Mouse (Mus musculus): ENCODE measurements around the gene Clcnka.

Gene Clcnka

DNA sequence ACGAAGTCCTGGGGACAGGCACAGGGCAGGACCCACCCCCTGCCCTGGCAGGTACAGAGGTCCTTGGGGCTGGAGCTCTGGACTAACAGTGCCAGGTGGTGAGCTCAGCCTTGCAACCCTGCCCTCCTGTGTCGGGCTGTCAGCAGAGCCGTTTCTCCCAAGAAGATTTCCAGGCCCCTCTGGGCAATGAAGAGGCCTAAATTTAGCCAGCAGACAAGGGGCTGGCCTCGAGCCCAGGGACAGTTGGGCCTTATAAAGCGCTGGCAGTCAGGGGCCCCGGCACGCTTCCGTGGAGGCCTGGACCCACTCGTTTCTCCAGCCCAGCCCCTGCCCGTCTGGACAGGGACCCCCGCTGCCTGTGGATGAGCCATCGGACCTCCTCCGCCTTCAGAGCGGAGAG lies 22.9 kb upstream of the Clcnka start:
- DNase-seq (ENCODE audit: low read depth, low spot score), result no peak

DNA sequence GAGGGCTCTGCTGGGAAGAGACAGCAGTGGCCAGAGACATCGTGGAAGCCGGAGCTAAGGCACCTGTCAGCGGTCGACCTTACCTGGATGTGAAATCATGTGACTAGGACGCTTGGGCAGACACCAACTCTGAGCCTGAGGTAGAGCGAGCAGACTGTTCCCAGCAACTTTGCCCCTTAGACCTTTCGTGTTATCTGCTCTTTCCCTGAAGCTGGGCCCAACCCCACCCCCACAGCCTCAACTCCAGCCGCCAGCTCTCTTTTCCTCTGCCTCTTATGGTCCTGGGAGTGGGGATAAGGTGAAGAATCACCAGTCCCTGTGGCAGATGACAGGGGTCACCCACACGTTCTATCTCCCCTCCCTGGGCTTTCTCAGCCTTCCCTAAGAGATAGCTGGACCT lies 22.4 kb upstream of the Clcnka start:
- no peak for DNase-seq (ENCODE audit: low read depth, low spot score)

DNA sequence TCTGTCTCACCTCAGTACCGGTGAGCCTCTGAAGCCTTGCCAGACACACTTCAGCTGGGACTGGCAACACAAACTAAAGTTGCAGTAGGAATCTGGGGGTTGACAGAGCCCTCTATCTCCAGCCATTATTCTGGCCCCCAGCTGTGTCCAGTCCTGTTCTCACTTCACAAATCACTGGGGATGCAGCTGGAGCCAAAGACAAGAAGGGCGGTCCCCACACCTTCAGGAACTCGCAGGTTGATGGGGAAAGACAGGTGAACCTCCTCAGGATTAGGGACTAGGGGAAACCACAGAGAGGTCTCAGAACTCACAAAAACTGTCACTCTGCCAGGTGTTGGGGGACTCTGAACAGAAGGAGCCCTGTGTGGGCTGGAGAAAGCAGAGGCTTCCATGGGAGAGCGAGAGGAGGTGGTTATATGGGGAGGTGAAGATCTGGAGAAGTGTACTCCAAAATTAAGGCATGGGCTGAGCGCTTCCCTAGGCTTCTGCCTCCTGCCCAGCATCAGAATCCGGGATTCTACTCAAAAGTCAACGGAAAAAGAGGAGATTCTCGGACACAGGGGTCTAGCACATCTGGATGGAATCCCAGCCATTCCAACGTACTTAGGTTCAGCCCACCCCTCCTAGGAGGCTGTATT lies 21.8 kb upstream of the Clcnka start, which contains the start of gene Hspb7:
Hspb7 (plus strand) TSS at position 588 of the 638 bp plus-strand sequence.
- DNase-seq (ENCODE audit: low read depth, low spot score), result no peak

DNA sequence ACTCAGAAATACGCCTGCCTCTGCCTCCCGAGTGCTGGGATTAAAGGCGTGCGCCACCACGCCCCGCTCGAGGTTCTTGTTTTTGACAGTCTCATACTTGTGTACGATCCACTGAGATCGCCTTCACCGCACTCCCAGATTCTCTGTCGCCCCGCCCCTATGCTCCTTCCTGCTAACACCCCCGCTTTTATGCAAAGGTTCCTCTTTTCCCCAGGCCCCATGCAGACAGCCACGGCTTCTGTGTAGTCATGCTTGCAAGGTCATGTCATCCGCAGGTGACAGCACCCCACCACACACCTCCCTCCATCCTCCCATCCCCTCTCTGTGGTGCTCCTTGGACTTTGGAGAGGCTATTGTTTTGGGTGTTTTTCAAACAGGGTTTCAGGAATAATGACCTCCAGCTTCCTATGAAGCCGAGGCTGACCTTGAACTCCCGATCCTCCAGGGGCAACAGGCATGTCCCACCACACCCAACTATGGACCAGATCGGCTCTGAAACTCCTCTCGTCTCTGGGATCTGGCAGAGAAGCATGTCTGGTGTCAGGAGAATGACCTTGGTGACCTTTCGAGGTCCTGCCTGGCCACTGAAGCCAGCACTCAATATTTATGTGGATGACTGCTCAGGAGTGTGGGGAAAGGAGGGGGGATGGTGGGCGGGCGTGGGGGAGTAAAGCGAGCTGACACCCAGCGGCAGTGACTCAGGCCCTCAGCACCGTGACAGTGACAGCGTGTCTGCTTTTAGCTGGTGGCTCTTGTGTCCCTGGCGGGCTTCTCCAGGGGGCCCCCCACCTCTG lies 21.1 kb upstream of the Clcnka start:
- no peak for DNase-seq (ENCODE audit: low read depth, low spot score)

DNA sequence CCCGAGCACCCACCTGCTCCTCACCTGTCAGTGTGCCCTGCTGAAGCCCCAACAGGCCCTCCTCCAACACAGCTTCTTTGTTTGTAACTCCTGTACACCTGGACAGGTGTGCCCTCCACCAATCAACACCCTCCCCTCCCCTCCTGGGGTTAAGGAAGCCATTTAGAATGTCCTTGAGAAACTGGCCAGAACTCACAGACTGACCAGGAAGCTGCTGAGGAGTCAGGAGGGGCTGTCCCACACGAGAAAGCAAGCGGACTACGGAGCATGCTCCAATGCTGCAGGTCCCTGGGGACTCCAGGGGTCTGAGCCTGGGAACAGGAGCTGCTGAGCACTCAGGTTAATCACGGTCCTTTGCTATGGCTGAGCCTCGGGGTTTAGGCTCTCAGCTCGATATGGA lies 17.4 kb upstream of the Clcnka start, which contains the start of gene Clcnkb:
Clcnkb (minus strand) TSS at position 91 of the 400 bp plus-strand sequence.
- no peak for DNase-seq (ENCODE audit: low read depth, low spot score)

DNA sequence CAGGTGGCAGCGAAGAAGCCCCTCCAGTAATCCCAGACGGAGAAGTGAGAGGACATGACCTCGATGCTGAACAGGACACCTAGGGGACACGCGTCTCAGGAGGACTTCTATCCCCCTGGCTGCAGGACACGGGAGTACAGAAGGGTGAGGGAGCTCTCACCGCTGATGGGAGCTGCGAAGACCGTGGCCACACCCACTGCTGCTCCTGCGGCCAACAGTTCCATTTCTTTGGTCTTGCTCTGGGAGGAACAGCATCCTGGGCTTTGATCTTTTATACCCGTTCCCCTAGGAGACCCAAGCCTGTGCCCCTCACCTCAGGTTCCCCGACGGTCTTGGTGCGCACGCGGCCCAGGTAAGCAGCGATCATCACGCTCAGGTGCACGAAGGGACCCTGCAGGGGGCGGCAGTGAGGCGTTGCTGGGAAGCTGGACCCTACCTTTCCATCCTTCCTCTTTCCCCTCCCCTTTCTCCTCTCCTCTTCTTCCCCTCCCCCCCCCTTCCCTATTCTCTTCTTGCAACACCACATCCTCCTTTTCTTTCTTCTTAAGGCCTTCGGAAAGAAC lies 13.0 kb upstream of the Clcnka start:
- DNase-seq (ENCODE audit: low read depth, low spot score), result no peak

DNA sequence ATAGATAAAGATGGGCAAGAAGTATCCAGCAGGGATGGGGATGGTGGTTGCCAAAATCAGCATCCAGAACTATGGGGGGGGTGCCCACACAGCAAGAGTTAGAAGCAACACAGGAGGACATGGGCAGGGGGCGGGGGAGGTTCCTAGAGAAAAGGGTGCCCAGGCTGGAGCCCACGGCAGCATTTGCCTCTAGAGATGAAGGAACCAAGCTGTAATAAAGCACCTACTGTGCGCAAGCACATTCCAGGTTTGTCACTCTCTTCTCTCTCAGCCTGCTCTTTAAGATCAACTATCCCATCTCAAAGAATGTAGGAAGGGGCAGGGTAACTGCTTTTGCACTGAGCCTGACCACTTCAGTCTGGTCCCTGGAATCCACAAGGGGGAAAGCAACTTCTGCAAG lies 10.1 kb upstream of the Clcnka start:
- DNase-seq (ENCODE audit: low read depth, low spot score), result no peak

DNA sequence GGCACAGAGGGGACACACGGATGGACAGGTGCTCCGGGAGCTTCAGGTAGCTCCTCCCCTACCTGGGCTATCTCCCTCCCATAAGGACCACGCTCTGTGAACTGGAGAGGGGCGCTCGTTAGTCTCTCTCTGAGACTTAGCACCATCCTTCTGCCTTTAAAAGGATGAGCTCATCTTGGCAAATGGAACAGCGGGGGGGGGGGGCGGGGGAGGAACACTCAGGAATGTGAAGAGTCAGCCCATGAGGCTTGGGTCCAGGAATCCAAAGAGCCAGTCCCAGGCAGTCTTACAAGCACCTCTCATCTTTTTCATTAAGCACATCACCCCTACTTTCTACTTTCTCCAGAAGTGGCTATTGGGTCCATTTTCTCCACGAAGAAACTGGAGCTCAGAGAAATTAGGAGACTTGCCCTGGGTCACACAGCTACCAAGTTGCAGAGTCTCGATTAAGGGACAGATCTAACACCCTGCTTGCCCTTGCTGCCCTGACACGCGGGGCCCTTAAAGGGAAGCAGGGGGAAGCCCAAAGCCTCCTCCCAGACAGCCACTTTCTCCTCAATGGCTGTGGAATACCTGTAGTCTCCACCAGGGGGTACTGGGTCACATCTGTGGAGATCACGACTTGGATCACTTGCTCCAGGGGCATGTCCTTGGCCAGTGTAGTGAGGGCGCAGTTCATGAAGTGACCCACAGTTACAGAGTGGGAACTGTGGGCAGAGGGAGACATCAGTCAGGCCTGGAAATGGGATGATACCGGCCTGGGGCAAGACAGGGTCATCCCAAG lies 8.2 kb upstream of the Clcnka start:
- DNase-seq (ENCODE audit: low read depth, low spot score), result peak; percentile 43

DNA sequence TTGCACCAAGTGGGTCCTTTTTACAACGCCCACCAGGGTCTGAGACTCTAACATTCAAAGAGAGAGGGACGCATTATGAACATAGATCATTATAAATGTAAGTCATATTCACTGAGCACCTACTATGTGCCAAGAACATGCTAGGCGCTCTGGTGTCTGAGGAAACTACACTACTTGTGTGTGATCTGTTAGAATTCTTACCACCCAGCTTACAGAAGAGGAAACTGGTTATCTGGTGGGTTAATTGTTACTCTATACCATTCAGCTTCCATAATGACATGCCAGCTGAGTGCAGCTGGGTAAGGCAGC lies 6.7 kb upstream of the Clcnka start:
- DNase-seq (ENCODE audit: low read depth, low spot score), result no peak

DNA sequence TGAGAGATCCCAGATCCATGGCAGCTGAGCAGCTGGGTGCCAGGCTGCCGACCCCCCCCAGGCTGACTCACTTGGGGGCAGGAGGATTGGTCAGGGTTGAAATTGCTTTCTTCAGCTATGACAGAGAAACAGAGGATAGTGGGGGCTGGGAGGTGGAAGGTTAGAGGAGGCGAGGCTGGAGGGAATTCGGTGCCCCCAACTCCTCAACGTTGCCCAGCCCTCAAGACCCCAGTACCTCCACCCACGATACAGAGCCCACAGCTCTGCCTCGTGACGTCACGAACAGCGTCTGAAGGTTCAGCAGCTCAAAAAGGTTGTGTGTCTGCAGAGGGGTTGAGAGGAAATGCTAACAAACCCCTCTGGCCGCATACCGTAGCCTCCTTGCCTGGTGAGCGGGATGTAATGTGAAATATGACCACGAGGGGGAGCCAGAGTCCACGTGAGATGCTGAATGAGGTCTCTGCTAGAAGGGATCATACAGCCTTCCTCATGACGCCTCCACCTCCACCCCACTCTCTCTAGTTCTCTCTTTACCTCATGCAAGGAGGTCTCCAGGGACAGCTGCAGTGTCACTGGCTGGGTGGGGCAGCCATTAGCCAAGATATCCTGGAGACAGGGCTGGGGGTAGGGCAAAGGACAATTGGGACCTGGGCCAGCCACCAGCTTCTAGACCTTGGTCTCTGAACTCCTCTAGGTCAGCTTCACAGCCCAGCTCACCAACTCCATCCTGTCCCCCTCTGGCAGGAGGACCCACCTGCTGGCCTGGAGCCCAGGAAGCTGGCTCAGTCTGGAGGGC lies 6.2 kb upstream of the Clcnka start:
- peak; percentile 82 for DNase-seq (ENCODE audit: low read depth, low spot score)

DNA sequence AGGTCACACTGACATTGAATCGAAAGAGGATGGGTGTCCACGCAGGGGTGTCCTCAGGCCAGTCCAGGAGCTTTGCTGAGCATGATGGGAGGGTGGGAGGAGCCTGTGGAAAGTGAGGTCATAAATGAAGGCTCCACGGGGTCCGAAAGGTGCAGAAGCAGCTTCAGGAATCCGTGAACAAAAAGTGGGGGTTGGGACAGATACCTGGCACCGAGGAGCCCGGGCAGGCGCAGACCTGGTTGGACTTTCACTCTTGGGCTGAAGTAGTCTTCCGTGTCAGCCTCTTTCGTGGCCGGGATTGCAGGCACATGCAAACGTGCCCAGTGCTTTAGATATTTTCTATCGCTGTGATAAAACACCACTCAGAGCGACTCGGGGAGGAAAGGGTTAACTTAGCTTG lies 1.6 kb upstream of the Clcnka start:
- no peak for DNase-seq (ENCODE audit: low read depth, low spot score)

DNA sequence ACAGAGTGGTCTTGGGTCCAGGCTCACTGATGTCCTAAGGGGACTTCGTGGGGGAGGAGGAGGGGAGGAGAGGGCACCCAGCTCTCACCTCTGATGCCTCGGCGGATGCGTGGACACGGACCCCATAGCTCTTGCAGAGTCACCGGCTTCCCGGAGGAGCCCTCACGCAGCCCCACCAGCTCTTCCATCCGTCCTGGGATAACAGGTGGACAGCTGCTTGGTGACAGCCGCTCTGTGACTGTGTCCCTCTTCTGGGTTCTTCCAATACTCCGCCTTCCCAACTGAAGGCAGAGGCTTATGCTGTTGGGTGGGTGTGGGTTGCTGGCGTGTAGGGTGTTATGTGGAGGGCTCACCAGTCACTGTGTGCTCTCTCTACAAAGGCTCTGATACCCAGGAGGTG lies 663 bp downstream of the Clcnka start:
- no peak for DNase-seq (ENCODE audit: low read depth, low spot score)

DNA sequence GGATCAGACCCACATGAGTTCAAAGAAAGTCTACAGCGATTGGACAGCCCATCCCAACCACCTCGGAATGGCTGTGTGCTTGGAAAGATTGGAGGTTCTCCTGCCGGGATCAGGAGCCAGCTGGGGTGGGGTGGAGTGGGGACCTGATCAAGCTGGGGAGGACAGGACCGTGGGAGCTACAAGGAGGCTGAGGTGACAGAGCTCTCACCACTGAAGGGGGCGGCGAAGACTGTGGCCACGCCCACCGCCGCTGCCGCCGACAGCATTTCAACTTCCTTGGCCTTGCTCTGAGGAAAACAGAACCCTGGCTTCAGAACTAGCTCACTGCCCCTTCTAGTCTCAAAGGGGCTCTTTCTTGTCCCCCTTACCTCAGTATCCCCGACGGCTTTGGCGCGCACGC lies 3.8 kb downstream of the Clcnka start:
- no peak for DNase-seq (ENCODE audit: low read depth, low spot score)

DNA sequence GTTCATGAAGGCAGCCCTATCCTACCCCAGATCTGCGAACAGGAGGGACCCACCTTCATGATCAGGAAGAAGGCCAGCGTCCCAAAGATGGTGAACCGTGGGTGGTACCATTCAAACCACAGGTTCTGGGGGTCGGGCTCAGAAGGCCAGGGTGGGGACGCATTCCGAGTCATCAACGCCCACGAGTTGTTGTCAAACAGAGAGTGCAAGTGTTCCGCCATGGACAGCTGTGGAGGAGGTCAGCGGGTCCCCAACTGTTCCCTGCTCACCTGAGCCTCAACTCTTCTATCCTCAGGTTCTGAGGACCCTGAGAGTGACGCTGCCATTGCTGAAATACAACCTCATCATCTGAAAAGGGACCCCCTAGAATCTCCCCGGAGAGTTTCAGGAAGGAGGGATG lies 7.2 kb downstream of the Clcnka start:
- no peak for DNase-seq (ENCODE audit: low read depth, low spot score)

DNA sequence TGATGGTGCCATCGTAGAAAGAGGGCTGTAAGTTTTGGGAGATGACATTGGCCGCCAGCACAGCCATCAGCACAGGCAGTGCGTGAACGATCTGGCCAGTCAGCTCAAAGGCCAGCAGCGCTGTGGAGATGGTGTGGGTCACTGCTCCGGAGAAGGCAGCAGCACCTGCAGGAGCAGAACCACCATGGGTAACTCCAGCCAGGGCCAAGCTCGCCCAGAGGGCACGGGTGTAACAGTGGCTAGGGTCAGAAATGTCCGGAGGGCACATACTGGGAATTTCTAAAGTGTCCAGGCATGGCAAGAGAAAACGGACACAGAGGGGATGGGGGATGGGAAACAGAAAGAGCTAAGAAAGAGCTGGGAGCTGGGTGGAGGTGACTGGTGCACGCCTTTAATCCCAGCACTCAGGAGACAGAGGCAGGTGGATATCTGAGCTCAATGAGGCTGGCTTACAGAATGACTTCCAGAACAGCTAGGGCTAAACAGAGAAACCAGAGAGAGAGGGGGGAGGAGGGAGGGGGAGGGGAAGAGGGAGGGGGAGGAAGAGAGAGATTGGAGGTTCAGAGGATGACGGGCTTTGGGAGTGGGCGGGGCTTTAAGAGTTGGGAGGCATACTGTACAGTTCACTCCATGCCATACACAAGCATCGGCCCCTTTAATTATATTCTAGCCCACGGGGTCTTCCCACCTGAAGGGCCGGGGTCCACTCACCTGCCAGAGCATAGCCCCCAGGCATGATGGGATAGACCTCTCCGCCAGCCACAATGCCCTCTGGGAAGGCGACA lies 9.0 kb downstream of the Clcnka start:
- no peak for DNase-seq (ENCODE audit: low read depth, low spot score)

DNA sequence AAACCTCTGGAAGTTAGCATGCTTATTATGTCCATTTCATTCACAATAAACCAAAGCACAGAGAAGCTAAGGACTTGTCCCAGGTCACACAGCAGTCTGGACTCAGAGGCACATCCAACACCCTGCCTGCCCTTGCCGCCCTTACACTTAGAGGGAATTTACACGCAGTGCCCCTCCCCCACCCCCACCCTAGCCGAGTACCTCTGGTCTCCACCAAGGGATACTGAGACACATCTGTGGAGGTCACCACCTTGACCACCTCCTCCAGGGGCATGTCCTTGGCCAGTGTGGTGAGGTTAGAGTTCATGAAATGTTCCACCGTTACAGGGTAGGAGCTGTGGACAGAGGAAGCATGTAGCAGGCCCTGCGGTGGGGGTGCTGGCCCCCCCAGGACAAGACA lies 10.6 kb downstream of the Clcnka start:
- no peak for DNase-seq (ENCODE audit: low read depth, low spot score)

DNA sequence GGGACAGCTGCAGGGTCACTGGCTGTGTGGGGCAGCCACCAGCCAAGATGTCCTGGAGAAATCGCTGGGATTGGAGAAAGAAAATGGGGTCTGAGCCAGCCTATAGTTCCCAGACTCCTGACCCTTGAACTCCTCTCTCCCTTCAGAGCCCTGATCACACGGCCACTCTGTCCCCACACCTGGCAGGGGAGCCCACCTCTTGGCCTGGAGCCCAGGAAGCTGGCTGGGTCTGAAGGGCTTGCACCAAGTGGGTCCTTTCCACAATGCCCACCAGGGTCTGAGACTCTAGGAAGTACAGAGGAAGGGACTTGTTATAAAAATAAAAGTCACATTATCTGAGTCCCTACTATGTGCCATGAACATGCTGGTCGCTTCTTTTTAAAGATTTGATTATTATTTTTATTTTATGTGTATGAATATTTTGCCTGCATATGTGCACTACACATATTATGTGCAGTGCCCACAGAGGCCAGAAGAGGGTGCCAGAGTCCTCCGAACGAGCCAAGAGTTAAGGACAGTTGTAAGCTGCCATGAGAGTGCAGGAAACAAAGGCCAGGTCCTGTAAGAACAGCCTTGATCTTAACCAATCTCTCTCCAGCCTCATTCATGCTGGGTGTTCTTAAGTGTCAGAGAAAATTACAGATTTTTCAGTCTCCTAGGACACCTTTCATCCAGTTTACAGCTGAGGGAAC lies 11.3 kb downstream of the Clcnka start:
- peak; percentile 83 for DNase-seq (ENCODE audit: low read depth, low spot score)

DNA sequence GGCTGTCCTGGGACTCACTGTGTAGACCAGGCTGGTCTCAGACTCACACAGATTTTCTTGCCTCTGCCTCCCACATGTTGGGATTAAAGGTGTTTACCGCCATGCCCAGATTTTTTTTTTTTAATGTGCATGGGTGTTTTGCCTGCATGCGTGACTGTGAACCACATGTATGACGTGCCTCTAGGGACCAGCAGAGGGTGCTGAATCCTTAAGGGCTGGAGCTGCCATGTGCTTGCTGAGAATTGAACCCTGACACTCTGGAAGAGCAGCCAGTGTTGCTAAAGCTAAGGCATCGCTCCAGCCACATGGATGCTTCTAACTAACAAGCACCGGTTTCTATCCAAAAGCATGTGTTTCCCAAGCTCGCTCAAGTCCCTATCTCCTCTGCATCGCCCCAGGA lies 12.4 kb downstream of the Clcnka start:
- no peak for DNase-seq (ENCODE audit: low read depth, low spot score)

DNA sequence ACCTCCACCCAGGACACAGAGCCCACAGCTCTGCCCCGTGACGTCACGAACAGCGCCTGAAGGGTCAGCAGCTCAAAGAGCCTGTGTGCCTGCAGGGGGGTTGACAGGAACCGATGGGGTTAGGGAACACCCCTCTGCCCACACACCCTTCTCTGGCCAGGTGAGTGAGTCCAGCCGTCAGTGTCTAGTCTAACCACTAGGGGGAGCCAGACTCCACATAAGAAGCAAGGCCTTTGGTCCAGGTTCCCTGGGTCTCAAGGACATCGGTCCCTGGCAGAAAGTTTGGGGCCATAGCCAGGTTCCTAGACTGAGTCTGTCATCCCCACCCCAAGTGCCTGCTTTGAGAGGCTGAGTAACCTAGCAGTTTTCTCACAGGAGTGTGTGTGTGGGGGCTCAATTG lies 13.2 kb downstream of the Clcnka start:
- DNase-seq (ENCODE audit: low read depth, low spot score), result peak; percentile 80

DNA sequence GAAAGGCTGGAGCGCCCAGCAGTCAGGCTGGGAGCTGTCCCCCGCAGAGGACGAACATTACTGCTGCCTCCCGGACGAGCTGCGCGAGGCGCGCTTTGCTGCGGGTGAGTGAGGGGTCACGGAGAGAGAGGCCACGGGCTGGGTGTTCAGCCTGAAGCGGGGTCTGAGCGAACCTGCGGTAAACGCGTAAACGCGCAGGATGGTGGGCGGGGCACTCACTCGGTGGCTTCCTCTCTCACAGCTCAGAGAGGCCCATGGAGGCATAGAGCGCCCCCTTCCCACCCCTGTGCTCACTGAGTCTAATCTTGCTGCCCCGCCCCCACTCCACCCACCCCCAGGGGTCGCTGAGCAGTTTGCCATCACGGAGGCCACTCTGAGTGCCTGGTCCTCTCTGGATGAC lies 16.1 kb downstream of the Clcnka start:
- DNase-seq (ENCODE audit: low read depth, low spot score), result no peak

Data from mesoderm, embryonic 11.5 days (tissue).